Mouse (Mus musculus) layer of hippocampus, adult 8-10 months (tissue): ENCODE measurements at regions not wholly inside any gene's neighbourhood (a gene's known extent, or its start where the extent isn't known, plus 50 kb on each side); places are given as distances from the start of the nearest gene placed in this dataset.

ENCODE experiments used
- DNase-seq, 2 experiments: peaks; one replicate each; pipeline ENCODE4 v3.0.0; 2022; ENCODE audit warnings: low spot score in 2 of 2

GRCm38 (mm10) chr11:110889354-110890151, 78.3 kb upstream of the Kcnj16 start:
- DNase-seq = no peak

- DNase-seq = no peak
Measured at GRCm38 (mm10) chr11:110890411-110890810, 77.4 kb upstream of the Kcnj16 start.

GRCm38 (mm10) chr11:110902918-110903317, 64.9 kb upstream of the Kcnj16 start:
- DNase-seq = no peak
